Mouse (Mus musculus) ES-E14 (cell line): ENCODE measurements around the gene 6030498E09Rik.

Source experiments
- HCFC1 ChIP-seq: IDR thresholded peaks from 2 replicates; pipeline ENCODE4 v1.6.1; 2012; ENCODE audit warnings: low read length, inconsistent platforms, borderline replicate concordance; ENCODE audit not compliant: insufficient read depth
- ZC3H11A ChIP-seq: IDR thresholded peaks from 2 replicates; pipeline ENCODE4 v1.6.1; 2012; ENCODE audit warnings: low read depth, mild to moderate bottlenecking, inconsistent platforms, low read length, borderline replicate concordance

GRCm38 (mm10) chrX:38958571-38958970, 186.1 kb downstream of the 6030498E09Rik start:
- TF ChIP-seq HCFC1 (no peak), ZC3H11A (no peak)
